Mouse (Mus musculus) embryonic facial prominence, embryonic 13.5 days (tissue): ENCODE data around the gene Itgb8. TPM values are rescaled to one million over a fixed set of nuclear protein-coding genes. Genes with fewer than 3 reads are reported as not detected.

Source experiments
- ATAC-seq: fragments of 200-750 bp; cut with Nextera tagmentation; 2 replicates; pipeline ENCODE4 v1.8.0; 2017; ENCODE audit warnings: low read depth; ENCODE audit not compliant: insufficient number of reproducible peaks, insufficient read depth, low FRiP score, low TSS enrichment
- H3K27ac ChIP-seq: fragments of 300-500 bp; sonication (generic); 2 replicates; pipeline ENCODE4 v1.5.1; 2015; ENCODE audit warnings: moderate library complexity, mild to moderate bottlenecking, inconsistent platforms
- H3K27me3 ChIP-seq: fragments of 300-500 bp; sonication (generic); 2 replicates; pipeline ENCODE4 v1.6.1; 2015; ENCODE audit warnings: mild to moderate bottlenecking, inconsistent platforms
- H3K36me3 ChIP-seq: fragments of 300-500 bp; sonication (generic); 2 replicates; pipeline ENCODE4 v1.6.1; 2015; ENCODE audit warnings: mild to moderate bottlenecking, inconsistent platforms
- H3K4me1 ChIP-seq: fragments of 300-500 bp; sonication (generic); 2 replicates; pipeline ENCODE4 v1.6.1; 2015; ENCODE audit warnings: inconsistent platforms
- H3K4me2 ChIP-seq: fragments of 300-500 bp; sonication (generic); 2 replicates; pipeline ENCODE4 v1.6.1; 2015; ENCODE audit warnings: moderate library complexity, mild to moderate bottlenecking, inconsistent platforms
- H3K4me3 ChIP-seq: fragments of 300-500 bp; sonication (generic); 2 replicates; pipeline ENCODE4 v1.5.1; 2015; ENCODE audit warnings: mild to moderate bottlenecking, inconsistent platforms
- H3K9ac ChIP-seq: fragments of 300-500 bp; sonication (generic); 2 replicates; pipeline ENCODE4 v1.6.1; 2015; ENCODE audit warnings: mild to moderate bottlenecking, inconsistent platforms
- H3K9me3 ChIP-seq: fragments of 300-500 bp; sonication (generic); 2 replicates; pipeline ENCODE4 v1.6.1; 2016; ENCODE audit warnings: inconsistent platforms
- WGBS: fragments of 180-500 bp; shearing (Covaris S2); methylation state at CpG from one replicate; pipeline ENCODE4 v1.1.7; 2015; ENCODE audit warnings: mixed read lengths; 5-methylcytosine and 5-hydroxymethylcytosine counted together
- polyA plus RNA-seq: library from polyadenylated mRNA; unstranded; fragments of >200 nt; fragmentation: Nextera tagmentation; extraction: Ambion mirVana; gene quantifications from 2 replicates; pipeline ENCODE4 v1.2.1, GENCODE M21; 2015

Itgb8 gene
- 3.2 and 4.1 TPM in 2 replicates for polyA plus RNA-seq

DNA sequence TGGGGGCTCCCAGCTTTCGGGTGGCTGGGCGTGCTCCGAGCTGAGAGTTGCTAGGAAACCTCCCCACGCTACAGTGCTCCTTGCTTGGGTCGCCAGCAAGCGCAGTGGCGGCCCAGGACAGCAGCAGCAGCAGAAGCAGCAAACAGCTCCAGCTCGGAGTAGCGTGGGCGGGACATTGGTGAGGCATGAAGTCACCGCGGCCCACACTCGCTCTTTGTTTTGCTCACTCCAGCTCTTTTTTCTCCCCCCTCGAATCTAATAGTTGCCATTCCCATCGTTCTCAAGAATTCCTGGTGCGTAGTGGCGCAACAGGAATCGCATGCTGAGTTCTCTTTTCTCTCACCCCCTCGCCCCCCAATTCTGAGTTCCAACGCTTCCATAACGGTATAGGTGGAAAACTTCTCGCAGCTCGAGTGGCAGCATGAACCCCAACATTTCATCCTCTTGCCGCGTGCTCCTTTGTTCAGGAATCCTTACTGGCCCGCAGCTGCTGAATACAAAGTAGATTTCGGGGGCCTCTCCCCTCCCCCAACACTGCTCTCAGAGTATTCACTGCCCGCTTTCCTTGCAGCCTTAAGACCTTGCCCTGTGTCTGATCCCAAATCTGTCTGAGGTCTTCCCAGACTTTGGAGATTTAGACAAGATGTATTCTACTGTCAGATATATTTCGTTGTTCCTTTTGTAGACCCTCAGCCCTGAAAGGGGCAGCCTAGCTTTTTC, at the start of gene Itgb8:
TSS of gene Itgb8 (minus strand) at position 107 of the 720 bp plus-strand sequence.
- H3K36me3 ChIP-seq: no peaks in the 10 kb centered on the region
- no peaks in the 10 kb centered on the region for H3K9me3 ChIP-seq
- H3K4me1 ChIP-seq: peaks cover 15% of the 10 kb centered on the region
- WGBS: under 1% methylated on average over 29 of the region's 29 CpGs
- peak within 1 kb of the TSS; percentile 62 for H3K4me3 ChIP-seq
- H3K9ac ChIP-seq: peak within 1 kb of the TSS; percentile 86
- peak within 1 kb of the TSS; percentile 94 for H3K27ac ChIP-seq
- ATAC-seq: peak; percentile 90
- H3K4me2 ChIP-seq: peak within 1 kb of the TSS; percentile 92
- H3K27me3 ChIP-seq: no peaks in the 10 kb centered on the region

DNA sequence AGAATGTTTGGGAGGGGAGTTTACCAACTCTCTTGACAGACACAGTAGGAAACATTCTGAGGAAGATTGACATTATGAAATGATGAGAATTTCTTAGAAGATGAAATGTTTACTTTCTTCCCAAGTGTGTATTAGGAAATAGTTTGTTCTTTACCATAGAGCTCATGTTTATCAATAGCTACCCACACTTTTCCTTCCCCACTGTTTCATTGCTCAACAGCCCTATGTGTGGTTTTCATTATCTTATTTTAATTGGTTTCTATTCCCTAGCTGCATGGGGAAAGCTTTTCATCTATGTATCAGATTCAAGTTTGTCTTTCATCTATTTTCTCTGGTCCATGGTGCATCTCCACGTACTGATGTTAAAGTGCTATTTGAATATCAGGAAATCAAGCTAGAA, 37.7 kb upstream of the Itgb8 start:
- Histone ChIP-seq H3K36me3 (no peaks in the 10 kb centered on the region), H3K9me3 (no peaks in the 10 kb centered on the region), H3K27me3 (no peaks in the 10 kb centered on the region), H3K4me1 (no peaks in the 10 kb centered on the region), H3K27ac (no peak overlapping the region), H3K4me3 (no peak overlapping the region), H3K9ac (no peak overlapping the region), H3K4me2 (no peak overlapping the region)
- no peak for ATAC-seq
- WGBS: 42% methylated on average over 1 of the region's 1 CpGs

DNA sequence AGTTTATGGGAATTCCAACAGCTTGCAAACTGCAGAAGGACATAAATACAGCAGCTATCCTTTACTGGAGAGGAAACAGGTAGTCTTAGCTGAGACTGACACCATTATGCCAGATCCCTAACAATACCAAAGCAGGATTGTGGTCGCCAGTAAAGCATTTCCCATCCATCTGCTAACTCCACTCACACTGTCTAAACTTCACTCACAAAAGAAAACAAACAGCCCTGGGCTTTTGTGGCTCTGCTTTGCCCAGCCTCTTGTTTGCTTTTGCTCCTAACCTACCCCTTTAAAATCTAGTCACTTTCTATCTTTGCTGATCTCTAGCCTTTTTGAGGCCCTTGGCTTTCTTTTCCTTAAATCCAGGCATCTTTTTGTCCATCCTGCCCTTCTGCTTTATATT, 35.0 kb upstream of the Itgb8 start:
- H3K36me3 ChIP-seq: no peaks in the 10 kb centered on the region
- H3K4me2 ChIP-seq: no peak overlapping the region
- ATAC-seq: no peak
- no peaks in the 10 kb centered on the region for H3K4me1 ChIP-seq
- no peaks in the 10 kb centered on the region for H3K27me3 ChIP-seq
- no peak overlapping the region for H3K27ac ChIP-seq
- H3K9me3 ChIP-seq: no peaks in the 10 kb centered on the region
- no peak overlapping the region for H3K9ac ChIP-seq
- WGBS: 24% methylated on average over 1 of the region's 1 CpGs
- H3K4me3 ChIP-seq: no peak overlapping the region

DNA sequence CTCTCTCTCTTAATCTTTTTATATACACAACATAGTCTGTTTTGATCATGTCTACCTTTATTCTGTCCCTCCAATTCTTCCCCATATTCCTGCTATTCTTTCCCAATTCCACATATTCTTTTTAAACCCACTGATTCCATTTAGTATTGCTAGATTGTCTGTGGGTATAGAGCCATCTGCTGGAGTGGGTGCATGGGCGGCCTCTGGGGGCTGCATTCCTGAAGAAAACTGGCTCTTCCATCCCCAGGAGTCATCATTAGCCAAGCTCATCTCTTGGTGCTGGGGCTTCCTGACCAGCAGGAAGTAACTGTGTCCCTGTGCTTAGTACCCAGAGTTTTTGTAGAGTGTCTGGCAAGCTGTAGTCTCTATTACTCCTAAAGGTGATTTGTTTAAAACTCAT, 33.4 kb upstream of the Itgb8 start:
- 82% methylated on average over 1 of the region's 1 CpGs for WGBS
- H3K4me1 ChIP-seq: no peaks in the 10 kb centered on the region
- no peaks in the 10 kb centered on the region for H3K9me3 ChIP-seq
- H3K36me3 ChIP-seq: no peaks in the 10 kb centered on the region
- no peaks in the 10 kb centered on the region for H3K27me3 ChIP-seq
- H3K27ac ChIP-seq: no peak overlapping the region
- H3K9ac ChIP-seq: no peak overlapping the region
- no peak overlapping the region for H3K4me3 ChIP-seq
- no peak overlapping the region for H3K4me2 ChIP-seq
- no peak for ATAC-seq

DNA sequence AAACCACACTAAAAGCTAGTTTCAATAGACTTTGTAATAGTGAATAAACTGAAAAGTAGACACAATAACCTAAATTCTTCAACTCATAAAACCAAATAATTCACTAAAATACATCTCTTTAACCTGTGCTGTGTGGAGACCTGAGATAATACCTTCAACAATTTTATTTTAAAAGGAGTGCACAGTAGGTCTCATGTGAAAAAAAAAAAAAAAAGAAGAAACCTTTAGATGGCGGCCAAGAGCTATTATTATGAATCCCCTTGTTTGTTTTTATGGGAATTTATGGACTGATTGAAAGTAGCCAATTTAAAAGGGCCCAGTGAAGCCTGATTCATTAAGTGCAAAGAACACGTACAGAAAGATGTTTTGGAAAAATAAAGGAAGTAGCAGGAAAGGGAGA, 31.4 kb upstream of the Itgb8 start:
- Histone ChIP-seq H3K4me2 (no peak overlapping the region), H3K36me3 (no peaks in the 10 kb centered on the region), H3K27me3 (no peaks in the 10 kb centered on the region), H3K4me3 (no peak overlapping the region), H3K9me3 (no peaks in the 10 kb centered on the region), H3K4me1 (no peaks in the 10 kb centered on the region), H3K27ac (no peak overlapping the region), H3K9ac (no peak overlapping the region)
- ATAC-seq: no peak
- 69% methylated on average over 2 of the region's 2 CpGs for WGBS

DNA sequence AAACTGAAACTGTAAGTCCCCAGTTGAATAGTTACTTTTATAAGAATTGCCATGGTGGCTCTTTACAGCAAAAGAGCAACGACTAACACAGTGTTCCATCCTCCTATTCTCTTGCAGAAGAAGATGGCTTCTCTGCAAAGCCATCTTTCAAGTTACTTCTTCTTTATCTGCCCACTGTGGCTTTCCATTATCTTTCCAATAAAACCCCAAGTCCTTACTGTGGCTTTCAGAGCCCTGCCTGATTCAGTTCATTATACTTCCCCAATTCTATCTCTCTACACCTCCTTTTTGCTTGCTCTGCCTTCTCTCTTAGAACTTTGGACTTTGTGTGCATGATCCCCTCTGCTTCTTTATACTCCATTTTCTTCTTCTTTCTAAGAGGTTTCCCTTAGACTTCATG, 30.1 kb upstream of the Itgb8 start:
- 76% methylated on average over 1 of the region's 1 CpGs for WGBS
- no peak overlapping the region for H3K4me3 ChIP-seq
- no peak overlapping the region for H3K27ac ChIP-seq
- no peak overlapping the region for H3K9ac ChIP-seq
- H3K4me2 ChIP-seq: no peak overlapping the region
- no peaks in the 10 kb centered on the region for H3K9me3 ChIP-seq
- no peaks in the 10 kb centered on the region for H3K36me3 ChIP-seq
- no peaks in the 10 kb centered on the region for H3K4me1 ChIP-seq
- no peak for ATAC-seq
- no peaks in the 10 kb centered on the region for H3K27me3 ChIP-seq

DNA sequence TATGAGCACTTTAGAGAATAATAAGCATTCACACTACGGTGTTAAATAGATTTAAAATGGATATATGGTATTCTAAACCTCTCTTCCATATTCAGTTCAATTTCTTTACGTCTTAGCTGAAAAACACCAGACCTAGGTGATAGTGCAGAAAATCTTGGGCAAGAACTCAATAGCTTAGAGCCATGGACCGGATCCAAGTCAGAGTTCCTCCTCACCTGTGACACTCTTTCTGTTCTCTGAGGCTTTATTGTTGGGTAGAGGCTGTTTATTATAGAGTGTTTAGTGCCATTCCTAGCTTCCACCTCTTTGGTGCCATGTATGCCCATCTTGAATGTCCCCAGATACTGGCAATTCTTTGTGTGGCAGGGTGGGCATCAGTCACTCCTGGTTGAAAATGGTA, 25.9 kb upstream of the Itgb8 start:
- Histone ChIP-seq H3K9me3 (no peaks in the 10 kb centered on the region), H3K9ac (no peak overlapping the region), H3K27ac (no peak overlapping the region), H3K4me1 (no peaks in the 10 kb centered on the region), H3K4me3 (no peak overlapping the region), H3K36me3 (no peaks in the 10 kb centered on the region), H3K27me3 (no peaks in the 10 kb centered on the region), H3K4me2 (no peak overlapping the region)
- WGBS: 89% methylated on average over 3 of the region's 3 CpGs
- ATAC-seq: no peak

DNA sequence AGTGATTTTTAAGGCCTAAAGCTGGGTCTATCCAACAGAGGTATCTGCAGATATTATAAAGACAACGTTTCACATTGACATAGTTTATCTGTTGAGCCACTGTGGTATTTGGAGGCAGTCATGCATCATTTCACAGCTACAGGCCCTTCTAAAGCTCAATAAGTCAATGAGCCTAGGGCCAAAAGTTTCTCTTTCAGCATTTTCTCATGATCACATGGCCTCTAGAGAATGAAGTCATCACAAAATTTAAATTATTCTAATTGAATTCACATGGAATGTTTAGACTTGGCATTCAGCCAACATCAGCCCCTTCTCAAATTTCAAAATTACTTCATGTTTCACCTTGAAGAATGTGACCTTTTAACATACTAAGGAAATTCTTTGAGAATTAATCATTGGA, 10.0 kb upstream of the Itgb8 start:
- H3K4me3 ChIP-seq: no peak overlapping the region
- no peaks in the 10 kb centered on the region for H3K27me3 ChIP-seq
- no peak overlapping the region for H3K4me2 ChIP-seq
- no peaks in the 10 kb centered on the region for H3K36me3 ChIP-seq
- H3K4me1 ChIP-seq: no peaks in the 10 kb centered on the region; the same call in 1 of the 2 replicates
- no peak for ATAC-seq
- H3K27ac ChIP-seq: no peak overlapping the region
- H3K9me3 ChIP-seq: no peaks in the 10 kb centered on the region
- 5% methylated on average over 1 of the region's 1 CpGs for WGBS
- H3K9ac ChIP-seq: no peak overlapping the region

DNA sequence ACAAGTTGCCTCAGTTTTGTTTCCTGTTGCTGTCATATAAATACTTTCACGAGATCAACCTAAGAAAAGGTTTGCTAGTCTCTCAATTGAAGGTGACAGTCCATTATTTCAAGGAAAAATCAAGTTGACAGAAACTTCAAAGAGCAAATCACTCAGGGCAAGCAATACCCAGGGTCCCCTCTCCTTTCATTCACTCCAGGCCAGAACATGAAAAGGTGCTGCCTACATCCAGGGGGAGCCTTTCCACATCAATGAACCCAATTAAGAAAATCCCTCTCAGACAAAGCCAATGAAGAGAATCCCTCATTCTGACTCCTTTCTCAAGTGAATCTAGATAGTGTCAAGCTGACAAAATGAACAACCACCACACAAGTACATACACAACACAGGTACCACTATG, 2.5 kb upstream of the Itgb8 start:
- Histone ChIP-seq H3K36me3 (no peaks in the 10 kb centered on the region), H3K4me1 (peaks cover 15% of the 10 kb centered on the region), H3K4me3 (no peak overlapping the region), H3K9me3 (no peaks in the 10 kb centered on the region), H3K27me3 (no peaks in the 10 kb centered on the region), H3K4me2 (no peak overlapping the region), H3K9ac (no peak overlapping the region), H3K27ac (no peak overlapping the region)
- 29% methylated on average over 1 of the region's 1 CpGs for WGBS
- ATAC-seq: no peak

DNA sequence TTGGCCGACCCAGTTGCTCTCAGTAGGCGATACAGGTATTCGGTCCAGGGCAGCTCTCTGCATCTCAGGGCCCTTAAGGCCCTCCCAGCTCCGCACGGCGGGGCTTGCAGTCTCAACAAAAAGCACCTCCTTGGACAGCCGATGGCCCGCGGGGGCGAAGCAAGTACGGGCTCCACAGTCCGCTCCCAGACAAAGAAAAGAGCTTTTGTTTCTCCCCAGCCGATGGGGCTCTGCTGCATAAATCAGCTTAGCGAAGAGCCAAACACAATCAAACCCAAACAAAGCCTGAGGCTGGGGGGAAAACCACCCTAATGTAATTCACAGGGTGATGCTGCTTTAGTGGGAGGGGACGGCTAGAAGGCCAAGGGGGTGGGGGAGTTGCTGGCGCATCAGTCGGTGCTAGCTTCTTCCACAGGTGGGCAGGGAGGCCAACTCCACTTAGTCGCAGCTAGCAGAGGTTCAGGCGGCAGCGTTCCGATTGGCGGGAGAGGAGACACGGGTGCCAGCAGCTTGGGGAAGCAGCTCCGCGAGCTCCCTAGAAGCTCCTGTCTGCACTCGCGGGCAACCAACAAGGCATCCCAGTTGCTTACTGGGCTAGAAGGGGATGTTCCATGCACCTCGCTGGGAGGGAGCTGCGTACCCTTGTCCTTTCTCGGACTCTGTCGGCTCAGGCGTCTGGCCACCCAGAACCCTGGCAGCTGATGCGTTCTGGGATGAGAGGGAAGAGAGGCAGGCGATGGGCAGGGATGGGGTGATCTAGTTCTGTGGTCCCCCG, 494 bp downstream of the Itgb8 start:
- no peaks in the 10 kb centered on the region for H3K27me3 ChIP-seq
- WGBS: 1% methylated on average over 35 of the region's 35 CpGs
- H3K4me1 ChIP-seq: peaks cover 15% of the 10 kb centered on the region
- H3K9me3 ChIP-seq: no peaks in the 10 kb centered on the region
- peak overlapping the region; percentile 86 for H3K9ac ChIP-seq
- H3K4me3 ChIP-seq: peak overlapping the region; percentile 62
- peak overlapping the region; percentile 94 for H3K27ac ChIP-seq
- peak; percentile 82 for ATAC-seq
- H3K4me2 ChIP-seq: peak overlapping the region; percentile 92
- H3K36me3 ChIP-seq: no peaks in the 10 kb centered on the region

DNA sequence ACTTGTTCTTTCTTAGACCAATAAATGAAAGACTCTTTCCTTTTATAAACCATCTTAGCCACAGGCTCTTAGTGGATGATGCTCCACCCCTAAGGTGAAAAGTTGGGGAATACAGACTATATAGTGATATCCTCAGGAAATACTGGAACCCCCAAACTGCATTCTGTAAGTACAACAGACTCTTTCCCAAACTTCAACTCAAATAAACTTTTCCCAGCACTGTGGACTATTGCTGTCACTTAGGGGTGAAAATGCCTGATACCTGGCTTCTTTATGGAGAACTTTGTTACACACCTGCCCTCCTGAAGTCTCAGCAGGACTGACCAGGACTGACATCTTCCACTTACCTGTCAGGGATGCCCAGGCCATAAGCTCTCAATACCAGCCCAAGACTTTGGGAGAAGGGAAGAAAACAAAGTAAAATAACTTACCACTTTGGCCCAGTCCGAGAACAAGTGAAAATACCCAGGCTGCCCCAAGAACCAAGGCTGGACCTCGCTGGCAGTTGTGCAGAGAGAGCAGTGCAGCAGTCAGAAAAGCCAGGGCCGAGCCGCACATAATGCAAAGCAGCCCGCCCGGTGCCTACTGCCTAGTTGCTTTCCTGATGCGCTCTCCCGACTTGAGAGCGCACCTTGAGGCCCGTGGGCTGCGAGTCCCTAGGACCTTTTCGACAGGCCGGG, 1.2 kb downstream of the Itgb8 start:
- Histone ChIP-seq H3K36me3 (no peaks in the 10 kb centered on the region), H3K4me2 (peak overlapping the region; percentile 92), H3K9ac (peak overlapping the region; percentile 86), H3K4me3 (peak overlapping the region; percentile 62), H3K27me3 (no peaks in the 10 kb centered on the region), H3K9me3 (no peaks in the 10 kb centered on the region), H3K27ac (peak overlapping the region; percentile 94), H3K4me1 (peaks cover 15% of the 10 kb centered on the region)
- WGBS: 1% methylated on average over 13 of the region's 13 CpGs
- no peak for ATAC-seq
